Mouse (Mus musculus): ENCODE measurements at regions not wholly inside any gene's neighbourhood (a gene's known extent, or its start where the extent isn't known, plus 50 kb on each side); places are given as distances from the start of the nearest gene placed in this dataset.

- H3K4me1 ChIP-seq (ENCODE audit: control insufficient read depth, insufficient read depth, insufficient read length, low read length): peaks cover 3% of the 10 kb centered on the region; the same call in 1 of the 2 replicates
- no peak overlapping the region for H3K4me3 ChIP-seq (ENCODE audit: low read depth, low read length)
- H3K27me3 ChIP-seq (ENCODE audit: control insufficient read depth, insufficient read depth, low read length): no peaks in the 10 kb centered on the region
- no peak overlapping the region for H3K27ac ChIP-seq (ENCODE audit: insufficient read depth, low read depth, low read length)
- TF ChIP-seq POLR2A (IDR thresholded peaks at IDR 0.05; ENCODE audit: low read depth, low read length): no peak
- TF ChIP-seq CTCF (IDR thresholded peaks at IDR 0.05; ENCODE audit: extremely low read depth, insufficient read length, insufficient replicate concordance, low read depth, low read length): no peak
- WGBS: 93% methylated on average over 4 of the region's 4 CpGs
- no peaks in the 10 kb centered on the region for H3K36me3 ChIP-seq (ENCODE audit: control insufficient read depth, insufficient read depth, low read length)
Observed at GRCm38 (mm10) chr3:41460131-41460530, 95.4 kb upstream of the Jade1 start.

DNA sequence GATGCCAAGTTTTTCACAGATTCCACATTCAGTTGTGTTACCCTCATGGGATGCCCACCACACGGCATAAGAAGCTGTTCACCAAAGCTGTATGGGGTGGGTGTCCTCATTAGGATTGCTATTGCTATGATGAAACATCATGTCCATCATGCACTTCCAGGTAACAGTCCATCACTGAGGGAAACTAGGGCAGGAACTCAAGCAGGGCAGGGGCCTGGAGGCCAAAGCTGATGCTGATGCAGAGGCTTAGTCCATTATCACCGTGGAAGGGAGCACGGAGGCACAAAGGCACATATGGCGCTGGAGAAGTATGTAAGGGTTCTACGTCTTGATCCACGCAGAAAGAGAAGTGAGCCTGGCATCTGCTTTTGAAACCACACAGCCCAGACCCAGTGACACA is 97.4 kb upstream of the Jade1 start:
- no peak overlapping the region for H3K4me3 ChIP-seq (ENCODE audit: low read depth, low read length)
- H3K27ac ChIP-seq (ENCODE audit: insufficient read depth, low read depth, low read length): no peak overlapping the region
- 95% methylated on average over 6 of the region's 6 CpGs for WGBS
- no peaks in the 10 kb centered on the region for H3K27me3 ChIP-seq (ENCODE audit: control insufficient read depth, insufficient read depth, low read length)
- TF ChIP-seq POLR2A (IDR thresholded peaks at IDR 0.05; ENCODE audit: low read depth, low read length) (no peak), CTCF (IDR thresholded peaks at IDR 0.05; ENCODE audit: extremely low read depth, insufficient read length, insufficient replicate concordance, low read depth, low read length) (no peak)
- H3K36me3 ChIP-seq (ENCODE audit: control insufficient read depth, insufficient read depth, low read length): no peaks in the 10 kb centered on the region
- peaks cover 3% of the 10 kb centered on the region; the same call in 1 of the 2 replicates for H3K4me1 ChIP-seq (ENCODE audit: control insufficient read depth, insufficient read depth, insufficient read length, low read length)

DNA sequence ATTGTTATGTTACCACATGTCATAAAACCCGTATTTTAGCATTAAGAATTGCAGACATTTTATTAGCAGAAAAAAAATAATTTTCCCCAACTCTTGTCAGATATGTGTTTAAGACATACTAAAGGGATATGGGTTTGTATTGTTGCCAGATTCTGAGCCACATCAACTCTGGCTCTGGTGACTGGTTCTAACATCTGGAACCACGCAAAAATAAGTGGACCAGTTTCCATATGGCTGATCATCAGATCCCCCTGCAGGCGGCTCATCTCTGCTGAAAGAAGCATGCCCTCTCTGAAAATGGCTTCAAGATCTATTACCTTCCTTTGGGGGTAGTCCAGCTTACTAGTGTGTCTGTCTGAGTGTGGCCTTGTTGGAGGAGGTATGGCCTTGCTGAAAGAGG is 102.0 kb upstream of the Jade1 start:
- H3K27ac ChIP-seq (ENCODE audit: insufficient read depth, low read depth, low read length): no peak overlapping the region
- H3K36me3 ChIP-seq (ENCODE audit: control insufficient read depth, insufficient read depth, low read length): no peaks in the 10 kb centered on the region
- no peak overlapping the region for H3K4me3 ChIP-seq (ENCODE audit: low read depth, low read length)
- H3K4me1 ChIP-seq (ENCODE audit: control insufficient read depth, insufficient read depth, insufficient read length, low read length): peaks cover 5% of the 10 kb centered on the region; the same call in 1 of the 2 replicates
- TF ChIP-seq POLR2A (IDR thresholded peaks at IDR 0.05; ENCODE audit: low read depth, low read length) (no peak), CTCF (IDR thresholded peaks at IDR 0.05; ENCODE audit: extremely low read depth, insufficient read length, insufficient replicate concordance, low read depth, low read length) (no peak)
- no peaks in the 10 kb centered on the region for H3K27me3 ChIP-seq (ENCODE audit: control insufficient read depth, insufficient read depth, low read length)
- WGBS: 90% methylated on average over 3 of the region's 3 CpGs

DNA sequence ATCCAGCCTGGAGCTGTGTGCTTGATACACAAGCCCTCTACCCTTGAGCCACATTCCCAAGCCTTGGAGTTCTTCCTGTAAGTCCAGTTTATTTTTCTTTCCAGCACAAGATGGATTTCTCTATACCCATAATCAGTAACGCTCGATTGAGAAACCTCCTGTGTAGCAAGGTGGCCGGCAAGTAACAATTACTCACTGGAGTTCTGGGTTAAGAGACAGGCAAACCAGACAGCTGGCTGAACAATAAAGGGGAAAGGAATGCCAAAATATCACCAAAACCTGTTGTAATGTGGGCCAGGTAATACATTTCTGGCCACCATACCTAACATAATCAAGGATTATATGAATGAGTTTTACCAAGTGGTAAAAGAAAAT is 102.8 kb upstream of the Jade1 start:
- Histone ChIP-seq H3K27me3 (ENCODE audit: control insufficient read depth, insufficient read depth, low read length) (no peaks in the 10 kb centered on the region), H3K4me3 (ENCODE audit: low read depth, low read length) (no peak overlapping the region), H3K4me1 (ENCODE audit: control insufficient read depth, insufficient read depth, insufficient read length, low read length) (peaks cover 5% of the 10 kb centered on the region; the same call in 1 of the 2 replicates), H3K36me3 (ENCODE audit: control insufficient read depth, insufficient read depth, low read length) (no peaks in the 10 kb centered on the region), H3K27ac (ENCODE audit: insufficient read depth, low read depth, low read length) (no peak overlapping the region)
- no peak for TF ChIP-seq POLR2A (IDR thresholded peaks at IDR 0.05; ENCODE audit: low read depth, low read length)
- TF ChIP-seq CTCF (IDR thresholded peaks at IDR 0.05; ENCODE audit: extremely low read depth, insufficient read length, insufficient replicate concordance, low read depth, low read length): no peak
- WGBS: 43% methylated on average over 3 of the region's 3 CpGs

DNA sequence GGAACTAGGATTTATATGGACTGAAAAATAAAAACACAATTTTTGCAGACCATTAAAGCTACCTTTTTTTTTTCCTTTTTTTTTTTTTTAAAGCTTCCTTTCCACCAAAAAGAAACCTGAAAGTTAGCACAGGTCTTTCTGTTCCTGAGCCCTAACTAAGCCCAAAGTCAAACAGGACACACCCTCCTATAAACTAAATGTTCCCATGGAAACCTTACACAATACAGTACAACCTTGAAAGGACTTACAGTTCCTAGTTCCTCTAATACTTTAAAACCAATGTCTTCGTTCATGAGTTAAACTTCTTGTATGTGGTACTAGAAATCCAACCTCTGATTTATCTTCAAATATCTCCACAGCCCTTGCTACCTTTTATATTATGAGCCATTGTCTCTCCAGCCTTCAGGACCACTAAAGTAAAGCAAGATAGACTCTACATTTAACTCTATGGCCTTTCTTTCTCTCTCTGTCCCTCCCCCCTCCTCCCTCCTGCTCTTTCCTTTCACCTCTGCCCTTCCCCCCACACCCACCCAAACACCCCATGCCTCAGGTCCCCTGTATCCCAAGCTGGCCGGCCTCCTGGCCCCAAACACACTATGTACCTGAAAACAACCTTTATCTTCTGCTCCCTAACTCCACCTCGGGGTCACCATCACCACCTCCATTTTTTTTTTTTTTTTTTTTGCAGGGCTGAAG is 103.4 kb upstream of the Jade1 start:
- Histone ChIP-seq H3K4me3 (ENCODE audit: low read depth, low read length) (no peak overlapping the region), H3K27ac (ENCODE audit: insufficient read depth, low read depth, low read length) (no peak overlapping the region), H3K27me3 (ENCODE audit: control insufficient read depth, insufficient read depth, low read length) (no peaks in the 10 kb centered on the region), H3K4me1 (ENCODE audit: control insufficient read depth, insufficient read depth, insufficient read length, low read length) (peaks cover 5% of the 10 kb centered on the region; the same call in 1 of the 2 replicates), H3K36me3 (ENCODE audit: control insufficient read depth, insufficient read depth, low read length) (no peaks in the 10 kb centered on the region)
- WGBS: 41% methylated on average over 3 of the region's 3 CpGs
- no peak for TF ChIP-seq POLR2A (IDR thresholded peaks at IDR 0.05; ENCODE audit: low read depth, low read length)
- no peak for TF ChIP-seq CTCF (IDR thresholded peaks at IDR 0.05; ENCODE audit: extremely low read depth, insufficient read length, insufficient replicate concordance, low read depth, low read length)

- WGBS: 90% methylated on average over 1 of the region's 1 CpGs
- H3K36me3 ChIP-seq (ENCODE audit: control insufficient read depth, insufficient read depth, low read length): no peaks in the 10 kb centered on the region
- no peak overlapping the region for H3K4me3 ChIP-seq (ENCODE audit: low read depth, low read length)
- TF ChIP-seq POLR2A (IDR thresholded peaks at IDR 0.05; ENCODE audit: low read depth, low read length) (no peak), CTCF (IDR thresholded peaks at IDR 0.05; ENCODE audit: extremely low read depth, insufficient read length, insufficient replicate concordance, low read depth, low read length) (no peak)
- H3K4me1 ChIP-seq (ENCODE audit: control insufficient read depth, insufficient read depth, insufficient read length, low read length): peaks cover 5% of the 10 kb centered on the region; the same call in 1 of the 2 replicates
- H3K27me3 ChIP-seq (ENCODE audit: control insufficient read depth, insufficient read depth, low read length): no peaks in the 10 kb centered on the region
- H3K27ac ChIP-seq (ENCODE audit: insufficient read depth, low read depth, low read length): no peak overlapping the region
Observed at GRCm38 (mm10) chr3:41450696-41451095, 104.8 kb upstream of the Jade1 start.

DNA sequence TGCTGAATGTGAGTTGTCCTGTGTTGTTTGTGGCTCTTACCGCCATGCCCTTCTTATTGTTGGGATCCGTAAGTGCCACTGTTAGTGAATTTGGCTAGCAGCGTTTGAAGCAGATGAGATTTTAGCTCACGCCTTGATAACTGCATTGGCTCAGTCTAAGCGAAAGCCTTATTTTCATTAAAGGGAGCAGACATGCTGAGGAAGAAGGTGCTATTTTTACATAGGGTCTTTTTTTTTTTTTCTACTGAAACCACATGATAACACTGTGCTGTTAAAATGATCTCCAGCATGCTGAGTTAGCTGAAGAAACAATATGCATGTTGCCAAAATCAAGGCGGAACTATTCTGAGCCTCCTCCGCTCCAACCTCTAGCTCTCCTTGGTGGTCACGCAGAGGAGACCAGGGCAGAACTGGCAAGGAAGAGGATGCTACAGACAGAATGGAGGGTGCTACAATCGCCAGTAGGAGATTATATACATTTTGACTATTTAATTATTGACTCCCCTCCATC is 111.2 kb upstream of the Jade1 start:
- Histone ChIP-seq H3K4me1 (ENCODE audit: control insufficient read depth, insufficient read depth, insufficient read length, low read length) (no peaks in the 10 kb centered on the region), H3K36me3 (ENCODE audit: control insufficient read depth, insufficient read depth, low read length) (no peaks in the 10 kb centered on the region), H3K27me3 (ENCODE audit: control insufficient read depth, insufficient read depth, low read length) (no peaks in the 10 kb centered on the region), H3K4me3 (ENCODE audit: low read depth, low read length) (no peak overlapping the region), H3K27ac (ENCODE audit: insufficient read depth, low read depth, low read length) (no peak overlapping the region)
- TF ChIP-seq CTCF (IDR thresholded peaks at IDR 0.05; ENCODE audit: extremely low read depth, insufficient read length, insufficient replicate concordance, low read depth, low read length): no peak
- no peak for TF ChIP-seq POLR2A (IDR thresholded peaks at IDR 0.05; ENCODE audit: low read depth, low read length)
- WGBS: 93% methylated on average over 9 of the region's 9 CpGs
